Mouse (Mus musculus) liver, embryonic 16.5 days (tissue): Measurements from ENCODE around the gene Lgsn. TPM values are rescaled to one million over a fixed set of nuclear protein-coding genes. Genes with fewer than 3 reads are reported as not detected.
A peak's percentile ranks its signal among the peaks of the same experiment; 100 is the strongest.

Source experiments
- ATAC-seq: fragments of 200-750 bp; cut with Nextera tagmentation; 2 replicates; pipeline ENCODE4 v1.8.0; 2017; ENCODE audit warnings: low read depth, mild to moderate bottlenecking, moderate number of reproducible peaks, moderate library complexity
- H3K27ac ChIP-seq: fragments of 300-500 bp; sonication (generic); 2 replicates; pipeline ENCODE4 v1.5.1; 2014; ENCODE audit warnings: mild to moderate bottlenecking, low read length
- H3K27me3 ChIP-seq: fragments of 300-500 bp; sonication (generic); 2 replicates; pipeline ENCODE4 v1.6.1; 2014; ENCODE audit warnings: low read depth, low read length, mixed read lengths; ENCODE audit not compliant: control insufficient read depth, insufficient read depth
- H3K36me3 ChIP-seq: fragments of 300-500 bp; sonication (generic); 2 replicates; pipeline ENCODE4 v1.6.1; 2014; ENCODE audit warnings: mild to moderate bottlenecking; ENCODE audit not compliant: control insufficient read depth, insufficient read depth
- H3K4me1 ChIP-seq: fragments of 300-500 bp; sonication (generic); 2 replicates; pipeline ENCODE4 v1.6.1; 2014; ENCODE audit warnings: low read depth, low read length, mixed read lengths; ENCODE audit not compliant: control insufficient read depth
- H3K4me2 ChIP-seq: fragments of 300-500 bp; sonication (generic); 2 replicates; pipeline ENCODE4 v1.6.1; 2014; ENCODE audit warnings: low read depth, low read length, mixed read lengths
- H3K4me3 ChIP-seq: fragments of 300-500 bp; sonication (generic); 2 replicates; pipeline ENCODE4 v1.5.1; 2014; ENCODE audit warnings: low read depth, mild to moderate bottlenecking, low read length
- H3K9ac ChIP-seq: fragments of 300-500 bp; sonication (generic); 2 replicates; pipeline ENCODE4 v1.6.1; 2014; ENCODE audit warnings: low read depth, low read length
- H3K9me3 ChIP-seq: fragments of 300-500 bp; sonication (generic); replicated peaks from 2 replicates; pipeline ENCODE4 v1.6.1; 2016; ENCODE audit warnings: low read length; ENCODE audit not compliant: control insufficient read depth
- WGBS: fragments of 180-500 bp; shearing (Covaris S2); extraction: QIAGEN DNeasy Blood & Tissue Kit; methylation state at CpG from one replicate; pipeline ENCODE4 v1.1.7; 2014; ENCODE audit not compliant: insufficient replicate concordance; 5-methylcytosine and 5-hydroxymethylcytosine counted together
- polyA plus RNA-seq: library from polyadenylated mRNA; unstranded; fragments of >200 nt; fragmentation: Nextera tagmentation; extraction: Ambion mirVana; gene quantifications from 2 replicates; pipeline ENCODE4 v1.2.1, GENCODE M21; 2015

Lgsn gene
- not detected in 2 replicates for polyA plus RNA-seq

GRCm38 (mm10) chr1:31176101-31176500 lies at the start of gene Lgsn:
Gene Lgsn, plus strand, starts transcription at chr1:31176401.
- H3K4me1 ChIP-seq: no peaks in the 10 kb centered on the region
- no peak for ATAC-seq
- H3K4me3 ChIP-seq: no peak within 1 kb of the TSS
- H3K9ac ChIP-seq: no peak within 1 kb of the TSS
- WGBS: 44% methylated on average over 5 of the region's 5 CpGs
- H3K27ac ChIP-seq: no peak within 1 kb of the TSS
- H3K4me2 ChIP-seq: no peak within 1 kb of the TSS
- no peaks in the 10 kb centered on the region for H3K27me3 ChIP-seq
- H3K9me3 ChIP-seq: no peaks in the 10 kb centered on the region
- H3K36me3 ChIP-seq: no peaks in the 10 kb centered on the region

- Histone ChIP-seq H3K9me3 (no peaks in the 10 kb centered on the region), H3K4me1 (no peaks in the 10 kb centered on the region), H3K27ac (no peak overlapping the region), H3K4me3 (no peak overlapping the region), H3K9ac (no peak overlapping the region), H3K27me3 (no peaks in the 10 kb centered on the region), H3K36me3 (no peaks in the 10 kb centered on the region), H3K4me2 (no peak overlapping the region)
- no peak for ATAC-seq
- WGBS: 51% methylated on average over 3 of the region's 3 CpGs
These were observed 37.8 kb upstream of the Lgsn start for GRCm38 (mm10) chr1:31138387-31138786.

- H3K9ac ChIP-seq: no peak overlapping the region
- ATAC-seq: no peak
- H3K4me3 ChIP-seq: no peak overlapping the region
These were observed 33.7 kb upstream of the Lgsn start for GRCm38 (mm10) chr1:31142288-31143094.

GRCm38 (mm10) chr1:31143571-31143970 lies 32.6 kb upstream of the Lgsn start:
- Histone ChIP-seq H3K36me3 (no peaks in the 10 kb centered on the region), H3K4me1 (no peaks in the 10 kb centered on the region), H3K27me3 (no peaks in the 10 kb centered on the region), H3K9ac (no peak overlapping the region), H3K9me3 (no peaks in the 10 kb centered on the region), H3K27ac (no peak overlapping the region), H3K4me3 (no peak overlapping the region), H3K4me2 (no peak overlapping the region)
- 50% methylated on average over 2 of the region's 2 CpGs for WGBS
- no peak for ATAC-seq

More at GRCm38 (mm10) chr1:31142288-31143094, 33.7 kb upstream of the Lgsn start:
- H3K4me1 ChIP-seq: no peaks in the 10 kb centered on the region
- H3K4me2 ChIP-seq: no peak overlapping the region
- WGBS: 35% methylated on average over 8 of the region's 8 CpGs
- no peaks in the 10 kb centered on the region for H3K27me3 ChIP-seq
- no peaks in the 10 kb centered on the region for H3K9me3 ChIP-seq
- H3K27ac ChIP-seq: no peak overlapping the region
- H3K36me3 ChIP-seq: no peaks in the 10 kb centered on the region

- ATAC-seq: no peak
- Histone ChIP-seq H3K27ac (no peak overlapping the region), H3K4me1 (no peaks in the 10 kb centered on the region), H3K9me3 (no peaks in the 10 kb centered on the region), H3K4me2 (no peak overlapping the region), H3K4me3 (no peak overlapping the region), H3K27me3 (no peaks in the 10 kb centered on the region), H3K9ac (no peak overlapping the region), H3K36me3 (no peaks in the 10 kb centered on the region)
- 27% methylated on average over 6 of the region's 6 CpGs for WGBS
These were observed 26.5 kb upstream of the Lgsn start for GRCm38 (mm10) chr1:31149671-31150070.

- Histone ChIP-seq H3K9me3 (no peaks in the 10 kb centered on the region), H3K4me2 (no peak overlapping the region), H3K9ac (no peak overlapping the region), H3K4me3 (no peak overlapping the region), H3K27me3 (no peaks in the 10 kb centered on the region), H3K27ac (no peak overlapping the region), H3K36me3 (no peaks in the 10 kb centered on the region), H3K4me1 (no peaks in the 10 kb centered on the region)
- no peak for ATAC-seq
- WGBS: 53% methylated on average over 3 of the region's 3 CpGs
These were observed 25.7 kb upstream of the Lgsn start for GRCm38 (mm10) chr1:31150546-31150945.

- no peak overlapping the region for H3K9ac ChIP-seq
- ATAC-seq: peak; percentile 24; the same call in 1 of the 2 replicates
These were observed 23.3 kb upstream of the Lgsn start for GRCm38 (mm10) chr1:31152799-31153426.

GRCm38 (mm10) chr1:31153793-31154349 lies 22.3 kb upstream of the Lgsn start:
- H3K4me2 ChIP-seq: 0 out of 2 replicates have a peak overlapping the region, but pooled peaks have one; percentile 9
- no peaks in the 10 kb centered on the region for H3K27me3 ChIP-seq
- no peak overlapping the region for H3K27ac ChIP-seq
- H3K4me3 ChIP-seq: no peak overlapping the region
- no peaks in the 10 kb centered on the region for H3K4me1 ChIP-seq
- H3K36me3 ChIP-seq: no peaks in the 10 kb centered on the region
- H3K9ac ChIP-seq: no peak overlapping the region
- ATAC-seq: peak; percentile 59
- H3K9me3 ChIP-seq: no peaks in the 10 kb centered on the region
- 11% methylated on average over 7 of the region's 7 CpGs for WGBS

More at GRCm38 (mm10) chr1:31152799-31153426, 23.3 kb upstream of the Lgsn start:
- no peak overlapping the region for H3K4me3 ChIP-seq
- no peaks in the 10 kb centered on the region for H3K27me3 ChIP-seq
- no peaks in the 10 kb centered on the region for H3K36me3 ChIP-seq
- H3K4me1 ChIP-seq: no peaks in the 10 kb centered on the region
- WGBS: 40% methylated on average over 2 of the region's 2 CpGs
- no peaks in the 10 kb centered on the region for H3K9me3 ChIP-seq
- H3K4me2 ChIP-seq: no peak overlapping the region
- H3K27ac ChIP-seq: no peak overlapping the region

GRCm38 (mm10) chr1:31156185-31156584 lies 20.0 kb upstream of the Lgsn start:
- 45% methylated on average over 2 of the region's 2 CpGs for WGBS
- ATAC-seq: no peak
- no peaks in the 10 kb centered on the region for H3K27me3 ChIP-seq
- H3K27ac ChIP-seq: no peak overlapping the region
- no peaks in the 10 kb centered on the region for H3K9me3 ChIP-seq
- H3K9ac ChIP-seq: no peak overlapping the region
- H3K4me3 ChIP-seq: no peak overlapping the region
- H3K36me3 ChIP-seq: no peaks in the 10 kb centered on the region
- H3K4me2 ChIP-seq: no peak overlapping the region
- no peaks in the 10 kb centered on the region for H3K4me1 ChIP-seq
